Mouse (Mus musculus) lung, embryonic 14.5 days (tissue): Measurements from ENCODE around the gene Tmem107. TPM values are rescaled to one million over a fixed set of nuclear protein-coding genes. Genes with fewer than 3 reads are reported as not detected.
A peak's percentile ranks its signal among the peaks of the same experiment; 100 is the strongest.

Source experiments
- ATAC-seq: fragments of 200-750 bp; cut with Nextera tagmentation; 2 replicates; pipeline ENCODE4 v1.8.0; 2017; ENCODE audit warnings: mild to moderate bottlenecking, moderate TSS enrichment, moderate library complexity; ENCODE audit not compliant: insufficient read depth
- DNase-seq: peaks from one replicate; pipeline ENCODE4 v3.0.0-alpha.2; 2015
- H3K27ac ChIP-seq: fragments of 300-500 bp; sonication (generic); 2 replicates; pipeline ENCODE4 v1.5.1; 2014; ENCODE audit warnings: low read depth, mild to moderate bottlenecking, moderate library complexity
- H3K27me3 ChIP-seq: fragments of 300-500 bp; sonication (generic); 2 replicates; pipeline ENCODE4 v1.6.1; 2014; ENCODE audit warnings: low read length, control low read depth; ENCODE audit not compliant: insufficient read depth
- H3K36me3 ChIP-seq: fragments of 300-500 bp; sonication (generic); 2 replicates; pipeline ENCODE4 v1.6.1; 2014; ENCODE audit warnings: control low read depth; ENCODE audit not compliant: insufficient read depth
- H3K4me1 ChIP-seq: fragments of 300-500 bp; sonication (generic); 2 replicates; pipeline ENCODE4 v1.6.1; 2014; ENCODE audit warnings: antibody characterized with exemption, control low read depth; ENCODE audit not compliant: insufficient read depth
- H3K4me2 ChIP-seq: fragments of 300-500 bp; sonication (generic); 2 replicates; pipeline ENCODE4 v1.6.1; 2014; ENCODE audit warnings: mild to moderate bottlenecking
- H3K4me3 ChIP-seq: fragments of 300-500 bp; sonication (generic); 2 replicates; pipeline ENCODE4 v1.5.1; 2014; ENCODE audit warnings: low read depth, low read length
- H3K9ac ChIP-seq: fragments of 300-500 bp; sonication (generic); 2 replicates; pipeline ENCODE4 v1.6.1; 2014
- H3K9me3 ChIP-seq: fragments of 300-500 bp; sonication (generic); 2 replicates; pipeline ENCODE4 v1.6.1; 2016; ENCODE audit warnings: low read depth, low read length, control low read depth
- CTCF ChIP-seq: IDR thresholded peaks from 2 replicates; pipeline ENCODE4 v1.5.1; 2016; ENCODE audit warnings: antibody characterized with exemption, low read depth
- WGBS: fragments of 180-500 bp; shearing (Covaris S2); extraction: QIAGEN DNeasy Blood & Tissue Kit; methylation state at CpG from one replicate; pipeline ENCODE4 v1.1.7; 2014; 5-methylcytosine and 5-hydroxymethylcytosine counted together
- polyA plus RNA-seq: library from polyadenylated mRNA; unstranded; fragments of >200 nt; fragmentation: Nextera tagmentation; extraction: Ambion mirVana; gene quantifications from 2 replicates; pipeline ENCODE4 v1.2.1, GENCODE M21; 2014

The Tmem107 gene
- polyA plus RNA-seq, 1 experiment from 2014 or later = 51.0 TPM

- H3K36me3 ChIP-seq = 0 out of 2 replicates have a peak, but pooled peaks cover 1% of the 10 kb centered on the region
- TF ChIP-seq CTCF = no peak
- peaks cover 15% of the 10 kb centered on the region for H3K4me1 ChIP-seq
- peak within 1 kb of the TSS; percentile 92 for H3K27ac ChIP-seq
- H3K27me3 ChIP-seq = no peaks in the 10 kb centered on the region
- ATAC-seq (peak; percentile 89), DNase-seq (peak; percentile 98)
- H3K9ac ChIP-seq = peak within 1 kb of the TSS; percentile 77
- no peaks in the 10 kb centered on the region for H3K9me3 ChIP-seq
- H3K4me2 ChIP-seq = peak within 1 kb of the TSS; percentile 97
- H3K4me3 ChIP-seq = peak within 1 kb of the TSS; percentile 85
- under 1% methylated on average over 64 of the region's 64 CpGs for WGBS
These were observed 11.1 kb upstream of the Tmem107 start, which contains the start of gene Borcs6 for GRCm38 (mm10) chr11:69059357-69059974. Gene Borcs6, plus strand, starts transcription at chr11:69059717.

- TF ChIP-seq CTCF = no peak
- Histone ChIP-seq H3K27me3 (no peaks in the 10 kb centered on the region), H3K4me3 (peak overlapping the region; percentile 85), H3K27ac (peak overlapping the region; percentile 92), H3K9ac (peak overlapping the region; percentile 77), H3K36me3 (no peaks in the 10 kb centered on the region), H3K4me2 (peak overlapping the region; percentile 97), H3K4me1 (peaks cover 15% of the 10 kb centered on the region), H3K9me3 (no peaks in the 10 kb centered on the region)
- ATAC-seq = no peak; the same call in 1 of the 2 replicates
- no peak for DNase-seq
- WGBS = 0% methylated on average over 48 of the region's 49 CpGs
These were observed 10.6 kb upstream of the Tmem107 start for GRCm38 (mm10) chr11:69059975-69060411.

- peak; percentile 7; the same call in 1 of the 2 replicates for ATAC-seq
- DNase-seq = peak; percentile 41
- H3K4me2 ChIP-seq = peak overlapping the region; percentile 97
- H3K9me3 ChIP-seq = no peaks in the 10 kb centered on the region
- peak overlapping the region; percentile 77 for H3K9ac ChIP-seq
- H3K36me3 ChIP-seq = no peaks in the 10 kb centered on the region
- H3K4me1 ChIP-seq = peaks cover 15% of the 10 kb centered on the region
- H3K27ac ChIP-seq = peak overlapping the region; percentile 92
- H3K4me3 ChIP-seq = peak overlapping the region; percentile 85
- no peaks in the 10 kb centered on the region for H3K27me3 ChIP-seq
- 1% methylated on average over 40 of the region's 40 CpGs for WGBS
- TF ChIP-seq CTCF = no peak
These were observed 10.0 kb upstream of the Tmem107 start for GRCm38 (mm10) chr11:69060448-69061254.

GRCm38 (mm10) chr11:69061255-69061912 is 9.2 kb upstream of the Tmem107 start:
- TF ChIP-seq CTCF = no peak
- Histone ChIP-seq H3K9me3 (no peaks in the 10 kb centered on the region), H3K27me3 (no peaks in the 10 kb centered on the region), H3K4me2 (peak overlapping the region; percentile 97), H3K27ac (no peak overlapping the region), H3K4me1 (peaks cover 16% of the 10 kb centered on the region), H3K36me3 (no peaks in the 10 kb centered on the region), H3K4me3 (peak overlapping the region; percentile 85), H3K9ac (peak overlapping the region; percentile 77)
- 8% methylated on average over 17 of the region's 17 CpGs for WGBS
- ATAC-seq = no peak
- DNase-seq = no peak

- under 1% methylated on average over 17 of the region's 17 CpGs for WGBS
- Histone ChIP-seq H3K4me1 (peaks cover 20% of the 10 kb centered on the region), H3K27me3 (no peaks in the 10 kb centered on the region), H3K27ac (peak overlapping the region; percentile 59; the same call in 1 of the 2 replicates), H3K9ac (no peak overlapping the region; the same call in 1 of the 2 replicates), H3K9me3 (no peaks in the 10 kb centered on the region), H3K4me2 (peak overlapping the region; percentile 97), H3K36me3 (no peaks in the 10 kb centered on the region), H3K4me3 (peak overlapping the region; percentile 75)
- TF ChIP-seq CTCF = no peak
- DNase-seq (peak; percentile 90), ATAC-seq (no peak)
These were observed 8.3 kb upstream of the Tmem107 start for GRCm38 (mm10) chr11:69062194-69062760.

- Histone ChIP-seq H3K4me2 (peak overlapping the region; percentile 97), H3K27me3 (no peaks in the 10 kb centered on the region), H3K27ac (peak overlapping the region; percentile 76; the same call in 1 of the 2 replicates), H3K36me3 (no peaks in the 10 kb centered on the region), H3K9me3 (no peaks in the 10 kb centered on the region), H3K4me3 (peak overlapping the region; percentile 75), H3K4me1 (peaks cover 20% of the 10 kb centered on the region), H3K9ac (peak overlapping the region; percentile 53)
- DNase-seq (peak; percentile 99), ATAC-seq (peak; percentile 63)
- no peak for TF ChIP-seq CTCF
- under 1% methylated on average over 19 of the region's 19 CpGs for WGBS
These were observed 7.8 kb upstream of the Tmem107 start for GRCm38 (mm10) chr11:69062761-69063224.
